Mouse (Mus musculus) embryonic facial prominence, embryonic 14.5 days (tissue): ENCODE data around the gene Dapp1. TPM values are rescaled to one million over a fixed set of nuclear protein-coding genes. Genes with fewer than 3 reads are reported as not detected.
"Not testable (repeated sequence)": the region's sequence is repeated elsewhere in the genome, so short reads cannot be mapped to it uniquely, and the experiment has no call there.

ENCODE experiments used
- ATAC-seq: fragments of 200-750 bp; cut with Nextera tagmentation; 2 replicates; pipeline ENCODE4 v1.8.0; 2017; ENCODE audit warnings: low read depth, moderate number of reproducible peaks, moderate TSS enrichment
- DNase-seq: peaks from one replicate; pipeline ENCODE4 v3.0.0-alpha.2; 2015; ENCODE audit warnings: low spot score
- H3K27ac ChIP-seq: fragments of 300-500 bp; sonication (generic); replicated peaks from 2 replicates; pipeline ENCODE4 v1.5.1; 2014; ENCODE audit warnings: low read depth, mild to moderate bottlenecking, low read length, moderate library complexity
- H3K27me3 ChIP-seq: fragments of 300-500 bp; sonication (generic); replicated peaks from 2 replicates; pipeline ENCODE4 v1.6.1; 2014; ENCODE audit warnings: low read length; ENCODE audit not compliant: control insufficient read depth, insufficient read depth
- H3K36me3 ChIP-seq: fragments of 300-500 bp; sonication (generic); 2 replicates; pipeline ENCODE4 v1.6.1; 2014; ENCODE audit warnings: low read length, mixed read lengths; ENCODE audit not compliant: control insufficient read depth, insufficient read depth
- H3K4me1 ChIP-seq: fragments of 300-500 bp; sonication (generic); 2 replicates; pipeline ENCODE4 v1.6.1; 2014; ENCODE audit warnings: antibody characterized with exemption, low read length; ENCODE audit not compliant: control insufficient read depth, insufficient read depth
- H3K4me2 ChIP-seq: fragments of 300-500 bp; sonication (generic); 2 replicates; pipeline ENCODE4 v1.6.1; 2014; ENCODE audit warnings: low read depth, mild to moderate bottlenecking, low read length, moderate library complexity, mixed read lengths
- H3K4me3 ChIP-seq: fragments of 300-500 bp; sonication (generic); 2 replicates; pipeline ENCODE4 v1.5.1; 2014; ENCODE audit warnings: low read depth, mild to moderate bottlenecking, low read length
- H3K9ac ChIP-seq: fragments of 300-500 bp; sonication (generic); 2 replicates; pipeline ENCODE4 v1.6.1; 2014; ENCODE audit warnings: low read depth, mild to moderate bottlenecking, low read length, moderate library complexity, mixed read lengths
- H3K9me3 ChIP-seq: fragments of 300-500 bp; sonication (generic); 2 replicates; pipeline ENCODE4 v1.6.1; 2016; ENCODE audit warnings: low read length; ENCODE audit not compliant: control insufficient read depth
- WGBS: fragments of 180-500 bp; shearing (Covaris S2); extraction: QIAGEN DNeasy Blood & Tissue Kit; methylation state at CpG from one replicate; pipeline ENCODE4 v1.1.7; 2014; 5-methylcytosine and 5-hydroxymethylcytosine counted together
- polyA plus RNA-seq: library from polyadenylated mRNA; unstranded; fragments of >200 nt; fragmentation: Nextera tagmentation; extraction: Ambion mirVana; gene quantifications from 2 replicates; pipeline ENCODE4 v1.2.1, GENCODE M21; 2014

Gene Dapp1
- polyA plus RNA-seq, 1 experiment from 2014 or later: 9.4 TPM

DNA sequence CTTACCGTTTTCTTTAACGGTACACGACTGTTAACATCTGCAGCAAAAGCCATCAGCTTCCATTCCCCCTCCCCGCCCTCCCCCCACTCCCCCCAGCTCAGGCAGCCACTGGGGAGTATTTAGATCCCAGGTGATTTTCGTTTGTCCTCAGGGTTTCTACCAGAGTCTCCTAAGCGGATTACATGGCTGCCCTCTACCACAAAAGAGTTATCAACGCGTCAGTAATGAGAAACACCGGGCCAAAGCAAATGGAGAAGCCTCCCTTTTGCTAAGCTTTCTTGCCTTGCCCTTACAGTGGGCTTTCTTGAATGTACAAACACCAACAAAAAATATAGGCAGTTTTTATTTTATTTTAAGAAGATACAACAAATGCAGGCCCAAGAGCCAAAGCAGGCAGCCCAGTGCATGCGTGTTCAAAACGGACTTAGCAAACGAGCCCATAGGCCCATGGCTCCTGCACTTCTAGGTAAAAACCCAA is 63.6 kb downstream of the Dapp1 start:
- Histone ChIP-seq H3K9me3 (no peaks in the 10 kb centered on the region), H3K4me2 (peak overlapping the region; percentile 81), H3K27ac (peak overlapping the region; percentile 86), H3K27me3 (no peaks in the 10 kb centered on the region), H3K4me3 (peak overlapping the region; percentile 86), H3K9ac (peak overlapping the region; percentile 83), H3K4me1 (peaks cover 7% of the 10 kb centered on the region), H3K36me3 (peaks cover 18% of the 10 kb centered on the region)
- peak; percentile 41 for DNase-seq
- 9% methylated on average over 12 of the region's 12 CpGs for WGBS
- peak; percentile 72 for ATAC-seq

DNA sequence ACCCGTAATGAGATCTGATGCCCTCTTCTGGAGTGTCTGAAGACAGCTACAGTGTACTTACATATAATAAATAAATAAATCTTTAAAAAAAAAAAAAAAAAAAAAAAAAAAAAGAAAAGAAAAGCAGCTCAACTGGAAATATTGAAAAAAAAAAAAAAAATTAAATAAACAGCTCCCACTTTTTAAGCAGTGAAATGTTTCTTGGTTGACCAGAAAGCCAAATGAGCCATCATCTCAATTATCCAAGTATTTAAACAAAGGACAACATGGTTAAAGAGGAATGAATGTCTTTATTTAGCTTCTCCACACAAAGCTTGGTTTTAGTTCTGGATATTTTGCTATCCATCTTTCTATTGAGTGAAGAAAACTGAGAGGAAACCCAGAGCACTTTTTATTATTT is 66.8 kb downstream of the Dapp1 start:
- DNase-seq, H3K4me3 ChIP-seq, ATAC-seq, H3K27ac ChIP-seq, H3K9ac ChIP-seq, H3K9me3 ChIP-seq, H3K36me3 ChIP-seq, H3K27me3 ChIP-seq, H3K4me2 ChIP-seq, H3K4me1 ChIP-seq: not testable (repeated sequence)
- WGBS: no CpG with 5 or more reads among the region's 1 CpGs

DNA sequence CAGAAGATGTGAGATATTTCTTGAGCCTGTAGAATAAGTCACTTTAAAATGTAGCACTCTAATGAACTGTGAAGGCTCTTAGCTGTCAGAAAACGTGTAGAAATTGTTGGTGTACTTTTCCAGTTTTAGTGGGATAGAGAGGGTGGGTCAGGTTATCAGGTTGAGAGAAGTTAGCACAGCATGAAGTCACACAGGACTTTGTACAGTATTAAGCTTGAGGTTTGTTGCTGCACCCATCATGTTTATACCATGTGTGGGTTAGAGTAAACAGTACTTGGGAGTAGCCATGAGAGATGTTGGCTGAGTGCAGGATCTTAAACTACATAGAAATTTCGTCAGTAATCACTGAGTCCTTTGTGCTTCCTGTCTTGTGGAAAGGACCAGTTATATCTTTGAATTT is 68.3 kb downstream of the Dapp1 start:
- Histone ChIP-seq H3K9me3 (no peaks in the 10 kb centered on the region), H3K9ac (no peak overlapping the region), H3K4me2 (no peak overlapping the region), H3K36me3 (peaks cover 10% of the 10 kb centered on the region; the same call in 1 of the 2 replicates), H3K4me1 (peaks cover 3% of the 10 kb centered on the region), H3K4me3 (no peak overlapping the region), H3K27me3 (no peaks in the 10 kb centered on the region), H3K27ac (no peak overlapping the region)
- 59% methylated on average over 2 of the region's 2 CpGs for WGBS
- no peak for DNase-seq
- ATAC-seq: no peak

GRCm38 (mm10) chr3:137900149-137900548 is 81.2 kb downstream of the Dapp1 start:
- Histone ChIP-seq H3K9ac (no peak overlapping the region), H3K9me3 (peaks cover 2% of the 10 kb centered on the region; the same call in 1 of the 2 replicates), H3K4me3 (no peak overlapping the region), H3K27me3 (no peaks in the 10 kb centered on the region), H3K4me1 (no peaks in the 10 kb centered on the region), H3K4me2 (no peak overlapping the region), H3K27ac (no peak overlapping the region), H3K36me3 (peaks cover 48% of the 10 kb centered on the region)
- ATAC-seq: peak; percentile 53
- peak; percentile 75 for DNase-seq
- WGBS: 78% methylated on average over 10 of the region's 10 CpGs

DNA sequence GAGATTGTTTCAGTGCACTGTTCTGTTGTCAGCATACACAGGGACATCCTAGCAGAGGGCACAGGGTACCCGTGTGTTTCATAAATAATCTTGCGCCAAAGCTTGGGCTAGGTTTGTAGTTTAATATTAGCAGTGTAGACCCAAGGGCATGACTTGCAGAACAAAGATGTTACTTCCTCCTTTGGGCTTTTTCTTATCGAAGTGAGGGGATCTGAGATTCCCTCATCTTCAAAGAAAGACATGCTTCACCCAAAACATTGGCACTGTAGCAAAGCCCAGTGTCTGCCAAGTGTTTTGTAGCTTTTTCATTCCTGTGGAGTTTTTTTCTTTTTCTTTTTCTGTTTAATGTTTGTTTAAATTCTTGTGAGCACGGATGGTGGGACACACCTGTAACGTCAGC is 83.7 kb downstream of the Dapp1 start:
- no peaks in the 10 kb centered on the region for H3K27me3 ChIP-seq
- DNase-seq: no peak
- H3K4me3 ChIP-seq: no peak overlapping the region
- peaks cover 5% of the 10 kb centered on the region; the same call in 1 of the 2 replicates for H3K9me3 ChIP-seq
- H3K36me3 ChIP-seq: peaks cover 58% of the 10 kb centered on the region
- H3K9ac ChIP-seq: no peak overlapping the region
- WGBS: 87% methylated on average over 5 of the region's 5 CpGs
- ATAC-seq: no peak
- no peaks in the 10 kb centered on the region for H3K4me1 ChIP-seq
- H3K4me2 ChIP-seq: no peak overlapping the region
- H3K27ac ChIP-seq: no peak overlapping the region

GRCm38 (mm10) chr3:137896867-137897266 is 84.5 kb downstream of the Dapp1 start:
- Histone ChIP-seq H3K4me2 (no peak overlapping the region), H3K9ac (no peak overlapping the region), H3K9me3 (peaks cover 5% of the 10 kb centered on the region; the same call in 1 of the 2 replicates), H3K4me1 (no peaks in the 10 kb centered on the region), H3K27ac (no peak overlapping the region), H3K4me3 (no peak overlapping the region), H3K36me3 (peaks cover 58% of the 10 kb centered on the region), H3K27me3 (no peaks in the 10 kb centered on the region)
- 93% methylated on average over 3 of the region's 3 CpGs for WGBS
- no peak for ATAC-seq
- no peak for DNase-seq

DNA sequence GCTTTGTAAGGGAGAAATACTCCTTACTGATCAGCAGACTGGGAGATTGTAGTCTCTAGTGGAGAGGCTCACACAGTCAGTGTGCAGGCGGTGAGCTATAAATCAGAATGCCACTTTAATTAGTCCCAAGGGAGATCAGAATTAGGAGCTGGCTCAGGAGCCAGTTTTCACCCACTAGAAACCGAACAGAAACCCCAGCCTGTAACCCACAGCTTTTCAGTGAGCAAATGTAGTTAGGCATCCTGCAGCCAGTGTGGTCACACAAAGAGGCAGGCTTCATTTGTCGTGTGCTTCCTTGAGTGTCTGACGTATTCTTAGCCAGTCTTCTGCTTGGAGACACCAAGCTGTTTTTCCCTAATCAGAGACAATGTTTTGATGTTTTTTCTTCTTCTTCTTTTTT is 85.0 kb downstream of the Dapp1 start:
- Histone ChIP-seq H3K36me3 (peaks cover 59% of the 10 kb centered on the region), H3K9ac (no peak overlapping the region), H3K4me3 (no peak overlapping the region), H3K4me1 (no peaks in the 10 kb centered on the region), H3K27me3 (no peaks in the 10 kb centered on the region), H3K9me3 (peaks cover 5% of the 10 kb centered on the region; the same call in 1 of the 2 replicates), H3K4me2 (no peak overlapping the region), H3K27ac (no peak overlapping the region)
- DNase-seq (no peak), ATAC-seq (no peak; the same call in 1 of the 2 replicates)
- WGBS: 80% methylated on average over 4 of the region's 4 CpGs

GRCm38 (mm10) chr3:137895196-137895595 is 86.1 kb downstream of the Dapp1 start:
- ATAC-seq (no peak), DNase-seq (no peak)
- Histone ChIP-seq H3K4me1 (no peaks in the 10 kb centered on the region), H3K27me3 (no peaks in the 10 kb centered on the region), H3K9ac (no peak overlapping the region), H3K9me3 (peaks cover 5% of the 10 kb centered on the region; the same call in 1 of the 2 replicates), H3K27ac (no peak overlapping the region), H3K4me2 (no peak overlapping the region), H3K4me3 (no peak overlapping the region), H3K36me3 (peaks cover 54% of the 10 kb centered on the region)
- WGBS: 98% methylated on average over 3 of the region's 3 CpGs

DNA sequence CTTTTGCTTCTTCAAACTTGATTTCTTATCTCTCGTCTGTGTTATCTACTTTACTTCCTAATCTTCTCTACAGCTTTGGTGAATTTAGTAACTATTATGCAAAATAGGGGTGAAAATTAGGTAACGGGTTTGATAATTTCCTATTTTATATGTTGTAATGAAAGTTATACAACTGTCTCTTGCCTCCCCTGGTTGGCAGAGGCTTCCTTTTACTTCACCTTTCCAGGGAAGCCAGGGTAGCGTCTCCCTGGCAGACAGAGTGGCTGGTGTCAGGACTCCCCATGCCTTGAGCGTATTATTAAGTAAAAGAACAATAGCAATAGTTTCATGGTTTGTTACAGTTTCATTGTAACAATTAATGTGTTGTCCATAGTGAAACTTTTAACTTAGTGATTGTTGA is 87.6 kb downstream of the Dapp1 start:
- no peak overlapping the region for H3K4me3 ChIP-seq
- 91% methylated on average over 4 of the region's 4 CpGs for WGBS
- H3K9ac ChIP-seq: no peak overlapping the region
- ATAC-seq: no peak
- no peak overlapping the region for H3K4me2 ChIP-seq
- H3K4me1 ChIP-seq: no peaks in the 10 kb centered on the region
- no peaks in the 10 kb centered on the region for H3K27me3 ChIP-seq
- H3K27ac ChIP-seq: no peak overlapping the region
- DNase-seq: no peak
- H3K9me3 ChIP-seq: peaks cover 5% of the 10 kb centered on the region; the same call in 1 of the 2 replicates
- H3K36me3 ChIP-seq: peaks cover 58% of the 10 kb centered on the region
